Mouse (Mus musculus) thymus, adult 2 months (tissue): Measurements from ENCODE around the gene Pgm5.

ENCODE experiments used
- CTCF ChIP-seq: fragments of 200-500 bp; IDR thresholded peaks from 2 replicates; pipeline ENCODE4 v1.5.1; 2012; ENCODE audit warnings: mild to moderate bottlenecking, control low read depth, low read length, moderate library complexity, borderline replicate concordance; ENCODE audit not compliant: control insufficient read depth, poor library complexity, insufficient read depth; ENCODE audit errors: extremely low read depth
- POLR2A ChIP-seq: fragments of 200-500 bp; IDR thresholded peaks from 2 replicates; pipeline ENCODE4 v1.6.1; 2012; ENCODE audit warnings: mild to moderate bottlenecking, low read length, control low read depth, moderate library complexity; ENCODE audit not compliant: control insufficient read depth, poor library complexity, insufficient read depth; ENCODE audit errors: extremely low read depth

DNA sequence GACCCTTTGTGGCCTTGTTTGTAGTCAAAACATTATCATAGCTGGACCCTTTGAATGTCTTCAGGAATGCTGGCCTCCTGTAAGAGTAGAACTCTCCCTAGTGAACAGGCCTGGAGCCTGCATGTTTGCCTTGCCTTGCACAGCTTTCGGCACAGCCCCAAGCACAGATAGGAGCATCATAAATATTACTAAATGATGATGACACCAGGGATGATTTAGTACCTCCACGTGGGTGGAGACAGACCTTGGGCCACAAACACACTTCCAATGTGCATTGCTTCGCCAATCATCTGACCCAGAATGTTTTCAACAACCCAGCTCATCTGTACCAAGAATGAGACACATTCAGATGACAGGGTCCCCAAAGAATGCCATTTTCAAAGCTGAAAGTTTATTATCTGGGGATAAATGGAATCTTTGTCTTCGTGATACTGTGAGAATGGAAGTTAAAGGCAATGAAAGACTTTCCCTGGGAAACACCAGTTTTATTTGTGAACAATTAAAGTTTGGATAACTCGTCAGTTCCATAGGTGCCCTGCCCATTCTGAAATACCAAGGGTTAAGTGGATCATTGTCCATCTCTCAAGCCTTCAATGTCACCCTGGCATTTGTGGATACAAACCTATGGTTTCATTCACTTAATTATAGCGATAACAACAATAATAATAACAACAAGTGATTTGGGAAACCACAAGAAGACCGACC is 49.4 kb downstream of the Pgm5 start:
- no peak for TF ChIP-seq CTCF
- no peak for TF ChIP-seq POLR2A
